In genomic region chr5:139252910-139253245, GRCm38 (mm10) we compare ENCODE assay signal across 8 mouse cellular contexts. TPM values are rescaled to one million over a fixed set of nuclear protein-coding genes. Genes with fewer than 3 reads are reported as not detected.
DNase-seq lines count a peak whose midpoint lies in the region; ATAC-seq and TF ChIP-seq lines count a peak whose summit lies in the region.

No protein-coding gene starts in this region.

- H3K4me2 ChIP-seq in intestine, embryonic 14.5 days (ENCODE audit: low read length): peak overlapping the region; percentile 97
- H3K4me2 ChIP-seq in midbrain, embryonic 16.5 days (ENCODE audit: low read length): peak overlapping the region; percentile 80

- no peaks in the 10 kb centered on the region for H3K9me3 ChIP-seq in intestine, embryonic 14.5 days (ENCODE audit: control insufficient read depth, low read length)
- H3K9me3 ChIP-seq in midbrain, embryonic 16.5 days (replicated peaks; ENCODE audit: control insufficient read depth, low read length, poor library complexity, severe bottlenecking): no peaks in the 10 kb centered on the region

- TF ChIP-seq CTCF in cerebellum, adult 2 months (IDR thresholded peaks at IDR 0.05; ENCODE audit: borderline replicate concordance, insufficient read depth, low read depth, low read length): 0 out of 2 replicates have a peak, but pooled peaks have one; percentile 0

- H3K9ac ChIP-seq in intestine, embryonic 14.5 days (ENCODE audit: low read length): peak overlapping the region; percentile 87
- peak overlapping the region; percentile 79 for H3K9ac ChIP-seq in midbrain, embryonic 16.5 days (ENCODE audit: low read depth, low read length)

- peak overlapping the region; percentile 92 for H3K27ac ChIP-seq in cerebellum, adult 2 months (ENCODE audit: insufficient read depth, low read length)
- peak overlapping the region; percentile 89 for H3K27ac ChIP-seq in intestine, embryonic 14.5 days (ENCODE audit: low read depth)
- H3K27ac ChIP-seq in midbrain, embryonic 16.5 days (ENCODE audit: low read length): peak overlapping the region; percentile 93

- TF ChIP-seq POLR2A in cerebellum, adult 2 months (IDR thresholded peaks at IDR 0.05; ENCODE audit: borderline replicate concordance, insufficient read depth, low read length): no peak

- 0% methylated on average over 7 of the region's 7 CpGs for WGBS in cerebellum, adult 2 months
- 0% methylated on average over 7 of the region's 7 CpGs for WGBS in intestine, embryonic 14.5 days
- WGBS in midbrain, embryonic 16.5 days: 0% methylated on average over 7 of the region's 7 CpGs

- H3K4me1 ChIP-seq in cerebellum, adult 2 months (ENCODE audit: control insufficient read depth, insufficient read depth, low read length): peaks cover 19% of the 10 kb centered on the region
- peaks cover 26% of the 10 kb centered on the region for H3K4me1 ChIP-seq in intestine, embryonic 14.5 days (replicated peaks; ENCODE audit: control insufficient read depth, insufficient read depth, low read length)
- H3K4me1 ChIP-seq in midbrain, embryonic 16.5 days (ENCODE audit: control insufficient read depth, insufficient read depth, low read length): peaks cover 18% of the 10 kb centered on the region

- H3K36me3 ChIP-seq in intestine, embryonic 14.5 days (ENCODE audit: control insufficient read depth, insufficient read depth, low read length): peaks cover 39% of the 10 kb centered on the region
- H3K36me3 ChIP-seq in midbrain, embryonic 16.5 days (ENCODE audit: control insufficient read depth, insufficient read depth, low read length): peaks cover 16% of the 10 kb centered on the region

- peak overlapping the region; percentile 99 for H3K4me3 ChIP-seq in cerebellum, adult 2 months (replicated peaks; ENCODE audit: insufficient read depth, low read depth, low read length)
- peak overlapping the region; percentile 84 for H3K4me3 ChIP-seq in intestine, embryonic 14.5 days (ENCODE audit: low read depth, low read length)
- peak overlapping the region; percentile 71 for H3K4me3 ChIP-seq in midbrain, embryonic 16.5 days (ENCODE audit: low read depth, low read length)

- no peaks in the 10 kb centered on the region for H3K27me3 ChIP-seq in cerebellum, adult 2 months (ENCODE audit: control insufficient read depth, insufficient read depth, low read length)
- no peaks in the 10 kb centered on the region for H3K27me3 ChIP-seq in intestine, embryonic 14.5 days (replicated peaks; ENCODE audit: control insufficient read depth, insufficient read depth, low read length)
- no peaks in the 10 kb centered on the region for H3K27me3 ChIP-seq in midbrain, embryonic 16.5 days (ENCODE audit: control insufficient read depth, insufficient read depth, low read depth, low read length)

- no peak for DNase-seq in cerebellum, adult 2 months
- DNase-seq in cerebellum, adult 11-12 months: no peak
- DNase-seq in right cerebral cortex, postnatal 4 days: peak; percentile 21
- DNase-seq in right cerebral cortex, adult 2 months (ENCODE audit: low spot score in 2 of 2): no peak
- DNase-seq in intestine, embryonic 14.5 days (ENCODE audit: low spot score): no peak
- DNase-seq in adrenal gland, postnatal 25 days: no peak
- DNase-seq in cerebellum, adult 8-10 months: no peak

- peak; percentile 11 for ATAC-seq in intestine, embryonic 14.5 days (replicated peaks; ENCODE audit: low FRiP score, low TSS enrichment, low read depth)
- peak; percentile 4 for ATAC-seq in midbrain, embryonic 16.5 days

RNA-seq across cellular contexts. Expression of gene Get4, which starts 0.8 kb away (rescaled TPM):
- polyA plus RNA-seq in cerebellum, adult 2 months (2012; rRNA removed): 106 and 114 TPM in 2 replicates
- 152 and 161 TPM in 2 replicates for polyA plus RNA-seq in intestine, embryonic 14.5 days (2014; fragmentation: Nextera tagmentation; extraction: Ambion mirVana)
- polyA plus RNA-seq in midbrain, embryonic 16.5 days (2015; fragmentation: Nextera tagmentation; extraction: Ambion mirVana): 115 and 122 TPM in 2 replicates
- total RNA-seq in adrenal gland, postnatal 25 days (2021): 75.7 and 104 TPM in 2 replicates

RNA-seq across cellular contexts. Expression of gene Sun1, which starts 52.4 kb away (rescaled TPM):
- polyA plus RNA-seq in cerebellum, adult 2 months (2012; rRNA removed): 65.3 and 70.8 TPM in 2 replicates
- 54.7 and 63.9 TPM in 2 replicates for polyA plus RNA-seq in intestine, embryonic 14.5 days (2014; fragmentation: Nextera tagmentation; extraction: Ambion mirVana)
- polyA plus RNA-seq in midbrain, embryonic 16.5 days (2015; fragmentation: Nextera tagmentation; extraction: Ambion mirVana): 47.4 and 48.5 TPM in 2 replicates
- total RNA-seq in adrenal gland, postnatal 25 days (2021): 87.9 and 109 TPM in 2 replicates
